Comparison of ENCODE assay signal across 8 mouse cellular contexts in genomic region chrX:56609285-56609622, GRCm38 (mm10). TPM values are rescaled to one million over a fixed set of nuclear protein-coding genes. Genes with fewer than 3 reads are reported as not detected.
DNase-seq lines count a peak whose midpoint lies in the region; ATAC-seq and TF ChIP-seq lines count a peak whose summit lies in the region.

No protein-coding gene starts in this region.

- no peaks in the 10 kb centered on the region for H3K36me3 ChIP-seq in embryonic facial prominence, embryonic 11.5 days (replicated peaks; ENCODE audit: control insufficient read depth, insufficient read depth, low read depth, low read length)
- no peaks in the 10 kb centered on the region for H3K36me3 ChIP-seq in intestine, embryonic 16.5 days (ENCODE audit: control insufficient read depth, insufficient read depth, low read length)
- H3K36me3 ChIP-seq in neural tube, embryonic 12.5 days, result no peaks in the 10 kb centered on the region

- peak overlapping the region; percentile 39 for H3K4me2 ChIP-seq in embryonic facial prominence, embryonic 11.5 days (ENCODE audit: low read depth, low read length)
- peak overlapping the region; percentile 23 for H3K4me2 ChIP-seq in intestine, embryonic 16.5 days (ENCODE audit: low read depth, low read length)
- peak overlapping the region; percentile 61 for H3K4me2 ChIP-seq in neural tube, embryonic 12.5 days (replicated peaks)

- WGBS in embryonic facial prominence, embryonic 11.5 days, result 19% methylated on average over 7 of the region's 7 CpGs
- 20% methylated on average over 7 of the region's 7 CpGs for WGBS in intestine, embryonic 16.5 days
- WGBS in neural tube, embryonic 12.5 days, result 25% methylated on average over 7 of the region's 7 CpGs

- peak; percentile 45; the same call in 1 of the 2 replicates for ATAC-seq in embryonic facial prominence, embryonic 11.5 days (replicated peaks; ENCODE audit: insufficient number of reproducible peaks, low FRiP score, low TSS enrichment, low read depth)
- ATAC-seq in intestine, embryonic 16.5 days, result no peak
- ATAC-seq in neural tube, embryonic 12.5 days (ENCODE audit: low FRiP score, low read depth), result peak; percentile 48; the same call in 1 of the 2 replicates

- peak overlapping the region; percentile 80 for H3K27ac ChIP-seq in layer of hippocampus, adult 2 months
- no peak overlapping the region for H3K27ac ChIP-seq in embryonic facial prominence, embryonic 11.5 days (replicated peaks; ENCODE audit: low read depth, low read length)
- no peak overlapping the region for H3K27ac ChIP-seq in intestine, embryonic 16.5 days (ENCODE audit: low read length)
- H3K27ac ChIP-seq in neural tube, embryonic 12.5 days, result no peak overlapping the region

- no peaks in the 10 kb centered on the region for H3K4me1 ChIP-seq in embryonic facial prominence, embryonic 11.5 days (ENCODE audit: control insufficient read depth, insufficient read depth, low read length)
- H3K4me1 ChIP-seq in intestine, embryonic 16.5 days (ENCODE audit: control insufficient read depth, insufficient read depth, low read length), result no peaks in the 10 kb centered on the region
- no peaks in the 10 kb centered on the region for H3K4me1 ChIP-seq in neural tube, embryonic 12.5 days

- peak overlapping the region; percentile 68 for H3K4me3 ChIP-seq in layer of hippocampus, adult 2 months
- peak overlapping the region; percentile 59 for H3K4me3 ChIP-seq in embryonic facial prominence, embryonic 11.5 days (ENCODE audit: low read depth, low read length)
- peak overlapping the region; percentile 62 for H3K4me3 ChIP-seq in intestine, embryonic 16.5 days (ENCODE audit: low read length)
- H3K4me3 ChIP-seq in neural tube, embryonic 12.5 days, result peak overlapping the region; percentile 53; the same call in 1 of the 2 replicates

- H3K27me3 ChIP-seq in embryonic facial prominence, embryonic 11.5 days (ENCODE audit: control insufficient read depth, insufficient read depth, low read length), result no peaks in the 10 kb centered on the region
- no peaks in the 10 kb centered on the region for H3K27me3 ChIP-seq in intestine, embryonic 16.5 days (replicated peaks; ENCODE audit: control insufficient read depth, insufficient read depth, low read length)
- no peaks in the 10 kb centered on the region for H3K27me3 ChIP-seq in neural tube, embryonic 12.5 days (replicated peaks)

- TF ChIP-seq CTCF in layer of hippocampus, adult 2 months (conservative IDR thresholded peaks at IDR 0.05), result no peak

- no peaks in the 10 kb centered on the region for H3K9me3 ChIP-seq in embryonic facial prominence, embryonic 11.5 days (replicated peaks; ENCODE audit: control insufficient read depth, low read length)
- H3K9me3 ChIP-seq in intestine, embryonic 16.5 days (ENCODE audit: control insufficient read depth, low read length), result no peaks in the 10 kb centered on the region
- no peaks in the 10 kb centered on the region for H3K9me3 ChIP-seq in neural tube, embryonic 12.5 days

- DNase-seq in layer of hippocampus, adult 2 months (ENCODE audit: low spot score in 2 of 2), result peak in 1 of 2 experiments; percentile 1
- no peak for DNase-seq in layer of hippocampus, adult 8-10 months (ENCODE audit: low spot score in 2 of 2)
- no peak for DNase-seq in embryonic facial prominence, embryonic 11.5 days (ENCODE audit: low spot score)
- no peak for DNase-seq in adrenal gland, postnatal 25 days
- DNase-seq in urinary bladder, postnatal 4 days (ENCODE audit: low spot score in 2 of 2), result no peak
- DNase-seq in ovary, adult 18-20 months (ENCODE audit: low spot score), result no peak

- H3K9ac ChIP-seq in embryonic facial prominence, embryonic 11.5 days (replicated peaks; ENCODE audit: low read length), result peak overlapping the region; percentile 51
- peak overlapping the region; percentile 70; the same call in 1 of the 2 replicates for H3K9ac ChIP-seq in intestine, embryonic 16.5 days (ENCODE audit: low read depth, low read length)
- 0 out of 2 replicates have a peak overlapping the region, but pooled peaks have one; percentile 13 for H3K9ac ChIP-seq in neural tube, embryonic 12.5 days

RNA-seq across cellular contexts. Expression of gene Slc9a6, which starts 0.3 kb away (rescaled TPM):
- total RNA-seq in layer of hippocampus, adult 2 months (2021), result 100 to 1,000 TPM in 1 of 2 experiments, 10 to 100 TPM in 1; 99.8 to 103 TPM
- 100 to 1,000 TPM in 3 of 4 experiments, 10 to 100 TPM in 1; 99.2 to 107 (median 104) TPM for total RNA-seq in layer of hippocampus, adult 8-10 months (2022)
- 11.6 and 11.9 TPM in 2 replicates for polyA plus RNA-seq in embryonic facial prominence, embryonic 11.5 days (2014; fragmentation: Nextera tagmentation; extraction: Ambion mirVana)
- 10.4 and 11.0 TPM in 2 replicates for polyA plus RNA-seq in intestine, embryonic 16.5 days (2015; fragmentation: Nextera tagmentation; extraction: Ambion mirVana)
- 31.1 and 31.2 TPM in 2 replicates for polyA plus RNA-seq in neural tube, embryonic 12.5 days (2016; fragmentation: Nextera tagmentation; extraction: Ambion mirVana)
- total RNA-seq in adrenal gland, postnatal 25 days (2021), result 25.7 and 29.0 TPM in 2 replicates

RNA-seq across cellular contexts. Expression of gene Mmgt1, which starts 11.4 kb away (rescaled TPM):
- 10 to 100 TPM; 23.9 to 26.3 TPM for total RNA-seq in layer of hippocampus, adult 2 months (2021)
- total RNA-seq in layer of hippocampus, adult 8-10 months (2022), result 10 to 100 TPM; 22.7 to 26.4 (median 24.6) TPM
- 36.5 and 37.0 TPM in 2 replicates for polyA plus RNA-seq in embryonic facial prominence, embryonic 11.5 days (2014; fragmentation: Nextera tagmentation; extraction: Ambion mirVana)
- 20.4 and 20.6 TPM in 2 replicates for polyA plus RNA-seq in intestine, embryonic 16.5 days (2015; fragmentation: Nextera tagmentation; extraction: Ambion mirVana)
- 49.7 and 52.9 TPM in 2 replicates for polyA plus RNA-seq in neural tube, embryonic 12.5 days (2016; fragmentation: Nextera tagmentation; extraction: Ambion mirVana)
- total RNA-seq in adrenal gland, postnatal 25 days (2021), result 28.6 and 31.7 TPM in 2 replicates

RNA-seq across cellular contexts. Expression of gene Gm648, which starts 59.8 kb away (rescaled TPM):
- not detected for total RNA-seq in layer of hippocampus, adult 2 months (2021)
- not detected for total RNA-seq in layer of hippocampus, adult 8-10 months (2022)
- not detected in 2 replicates for polyA plus RNA-seq in embryonic facial prominence, embryonic 11.5 days (2014; fragmentation: Nextera tagmentation; extraction: Ambion mirVana)
- 0.13 and 0.17 TPM in 2 replicates for polyA plus RNA-seq in intestine, embryonic 16.5 days (2015; fragmentation: Nextera tagmentation; extraction: Ambion mirVana)
- not detected in 2 replicates for polyA plus RNA-seq in neural tube, embryonic 12.5 days (2016; fragmentation: Nextera tagmentation; extraction: Ambion mirVana)
- total RNA-seq in adrenal gland, postnatal 25 days (2021), result not detected in 2 replicates

Comparison
In these comparisons a context has a peak if more than half of its experiments do, and no peak if none do; other contexts are left out.
1. H3K9ac ChIP-seq: peak in every context shown above with its lines; median percentile 70 in intestine, embryonic 16.5 days; 51 in embryonic facial prominence, embryonic 11.5 days; 13 in neural tube, embryonic 12.5 days.